Comparison of ENCODE assay signal across 8 mouse cellular contexts in genomic region chr14:53935791-53936231, GRCm38 (mm10).
A peak's percentile ranks its signal among the peaks of the same experiment; 100 is the strongest.
DNase-seq lines count a peak whose midpoint lies in the region; TF ChIP-seq lines count a peak whose summit lies in the region.
"Not testable (repeated sequence)": the region's sequence is repeated elsewhere in the genome, so short reads cannot be mapped to it uniquely, and the experiment has no call there.

No protein-coding gene starts in this region.

- H3K27ac ChIP-seq in left cerebral cortex, adult 2 months, result not testable (repeated sequence)

- TF ChIP-seq CTCF in left cerebral cortex, adult 2 months (IDR thresholded peaks at IDR 0.05), result not testable (repeated sequence)

- H3K4me3 ChIP-seq in left cerebral cortex, adult 2 months, result not testable (repeated sequence)

- intact Hi-C loops in left cerebral cortex, adult 2 months (cut with DNase I), result not testable (repeated sequence)

- peak; percentile 65 for DNase-seq in adrenal gland, postnatal 14 days
- peak; percentile 81 to 98 for DNase-seq in cerebellum, postnatal 4 days (ENCODE audit: low spot score in 2 of 2)
- peak; percentile 67 to 75 for DNase-seq in heart, adult 18-20 months
- peak; percentile 76 for DNase-seq in kidney, postnatal 14 days
- DNase-seq in left cerebral cortex, adult 2 months (ENCODE audit: extremely low spot score in 1 of 2, low spot score in 2 of 2), result peak; percentile 89 to 90
- DNase-seq in monocyte, adult 2 months (ENCODE audit: low read depth in 1 of 2, low spot score in 2 of 2), result peak; percentile 40 to 77
- DNase-seq in spleen, postnatal 14 days (ENCODE audit: low spot score in 2 of 2), result peak; percentile 78 to 86
- peak; percentile 76 for DNase-seq in urinary bladder, postnatal 14 days (ENCODE audit: low spot score)
